Mouse (Mus musculus): ENCODE results near the gene Ccdc90b. TPM values are rescaled to one million over a fixed set of nuclear protein-coding genes. Genes with fewer than 3 reads are reported as not detected.

Gene Ccdc90b
- total RNA-seq, 2 experiments from 2014 or later: 19.8 to 28.7 TPM

Other genes starting within 250 kb of the Ccdc90b start
- gene Ankrd42, start 76.0 kb downstream of the Ccdc90b start, total RNA-seq (2014; fragmentation: Nextera tagmentation): 1.9 and 3.6 TPM in 2 replicates
- 0.85 and 1.9 TPM in 2 replicates for gene Ankrd42, start 76.0 kb downstream of the Ccdc90b start, total RNA-seq (2017)
- 57.2 and 68.1 TPM in 2 replicates for gene Pcf11, start 108.8 kb downstream of the Ccdc90b start, total RNA-seq (2014; fragmentation: Nextera tagmentation)
- 79.8 and 98.4 TPM in 2 replicates for gene Pcf11, start 108.8 kb downstream of the Ccdc90b start, total RNA-seq (2017)
- 0.46 and 0.67 TPM in 2 replicates for gene Rab30, start 180.5 kb downstream of the Ccdc90b start, total RNA-seq (2014; fragmentation: Nextera tagmentation)
- gene Rab30, start 180.5 kb downstream of the Ccdc90b start, total RNA-seq (2017): 0.28 and 3.6 TPM in 2 replicates